Mouse (Mus musculus): ENCODE measurements around the gene Tamm41. TPM values are rescaled to one million over a fixed set of nuclear protein-coding genes. Genes with fewer than 3 reads are reported as not detected.

The Tamm41 gene
- polyA plus RNA-seq, 1 experiment from 2014 or later, result 48.5 TPM

GRCm38 (mm10) chr6:114969213-114970120 lies 68.2 kb downstream of the Tamm41 start, which contains the start of gene Vgll4:
TSS of gene Vgll4 (minus strand) at chr6:114969994.
- Histone ChIP-seq H3K27me3 (no peaks in the 10 kb centered on the region), H3K9ac (peak within 1 kb of the TSS; percentile 72), H3K27ac (peak within 1 kb of the TSS; percentile 87), H3K4me2 (peak within 1 kb of the TSS; percentile 100), H3K4me1 (peaks cover 27% of the 10 kb centered on the region), H3K36me3 (no peaks in the 10 kb centered on the region), H3K4me3 (peak within 1 kb of the TSS; percentile 77), H3K9me3 (no peaks in the 10 kb centered on the region)
- WGBS, result under 1% methylated on average over 79 of the region's 79 CpGs
- peak; percentile 32; the same call in 1 of the 2 replicates for ATAC-seq (ENCODE audit: insufficient number of reproducible peaks, low FRiP score, low TSS enrichment, low read depth)

- WGBS, result under 1% methylated on average over 74 of the region's 82 CpGs
- peaks cover 36% of the 10 kb centered on the region for H3K4me1 ChIP-seq
These were observed 69.1 kb downstream of the Tamm41 start for GRCm38 (mm10) chr6:114968361-114969212.

DNA sequence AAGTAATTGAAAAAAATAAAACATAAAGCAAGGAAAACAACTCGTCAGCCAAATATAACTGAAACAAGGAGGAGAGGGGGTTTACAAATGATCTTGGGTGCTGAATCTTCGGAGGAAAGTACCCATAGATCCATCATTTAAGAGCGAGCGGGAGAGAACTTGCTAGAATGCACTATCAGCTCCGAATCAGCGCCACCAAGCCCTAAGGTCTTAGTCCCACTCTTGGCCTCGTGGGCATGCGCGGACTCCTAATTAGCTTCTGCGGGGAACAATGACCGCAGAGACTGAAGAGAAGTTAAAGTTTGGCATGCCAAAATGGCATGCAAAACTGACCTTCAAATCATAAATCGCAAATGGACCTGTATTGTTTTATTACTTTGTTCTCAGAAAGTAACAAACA lies 70.1 kb downstream of the Tamm41 start:
- no peak overlapping the region for H3K9ac ChIP-seq
- ATAC-seq (ENCODE audit: insufficient number of reproducible peaks, low FRiP score, low TSS enrichment, low read depth), result no peak
- H3K27ac ChIP-seq, result no peak overlapping the region
- 37% methylated on average over 12 of the region's 12 CpGs for WGBS
- H3K4me3 ChIP-seq, result peak overlapping the region; percentile 77
- no peaks in the 10 kb centered on the region for H3K27me3 ChIP-seq
- H3K4me2 ChIP-seq, result peak overlapping the region; percentile 100
- H3K4me1 ChIP-seq, result peaks cover 42% of the 10 kb centered on the region
- H3K36me3 ChIP-seq, result no peaks in the 10 kb centered on the region
- H3K9me3 ChIP-seq, result no peaks in the 10 kb centered on the region

More at GRCm38 (mm10) chr6:114968361-114969212, 69.1 kb downstream of the Tamm41 start:
- Histone ChIP-seq H3K27ac (peak overlapping the region; percentile 87), H3K4me3 (peak overlapping the region; percentile 77), H3K36me3 (no peaks in the 10 kb centered on the region), H3K27me3 (no peaks in the 10 kb centered on the region), H3K9ac (peak overlapping the region; percentile 72), H3K9me3 (no peaks in the 10 kb centered on the region), H3K4me2 (peak overlapping the region; percentile 100)
- ATAC-seq (ENCODE audit: insufficient number of reproducible peaks, low FRiP score, low TSS enrichment, low read depth), result peak; percentile 82

GRCm38 (mm10) chr6:114966396-114967154 lies 71.1 kb downstream of the Tamm41 start:
- no peaks in the 10 kb centered on the region for H3K9me3 ChIP-seq
- no peak overlapping the region for H3K4me3 ChIP-seq
- no peaks in the 10 kb centered on the region for H3K27me3 ChIP-seq
- peaks cover 42% of the 10 kb centered on the region for H3K4me1 ChIP-seq
- whole genome bisulfite sequencing, result 47% methylated on average over 2 of the region's 2 CpGs
- H3K27ac ChIP-seq, result no peak overlapping the region
- no peaks in the 10 kb centered on the region for H3K36me3 ChIP-seq
- H3K4me2 ChIP-seq, result no peak overlapping the region
- ATAC-seq (ENCODE audit: insufficient number of reproducible peaks, low FRiP score, low TSS enrichment, low read depth), result no peak
- no peak overlapping the region for H3K9ac ChIP-seq

GRCm38 (mm10) chr6:114965802-114966201 lies 71.9 kb downstream of the Tamm41 start:
- 84% methylated on average over 3 of the region's 3 CpGs for WGBS
- no peak for ATAC-seq (ENCODE audit: insufficient number of reproducible peaks, low FRiP score, low TSS enrichment, low read depth)
- Histone ChIP-seq H3K4me3 (no peak overlapping the region), H3K4me1 (peaks cover 42% of the 10 kb centered on the region), H3K27me3 (no peaks in the 10 kb centered on the region), H3K27ac (no peak overlapping the region), H3K4me2 (no peak overlapping the region), H3K9me3 (no peaks in the 10 kb centered on the region), H3K9ac (no peak overlapping the region), H3K36me3 (no peaks in the 10 kb centered on the region)

DNA sequence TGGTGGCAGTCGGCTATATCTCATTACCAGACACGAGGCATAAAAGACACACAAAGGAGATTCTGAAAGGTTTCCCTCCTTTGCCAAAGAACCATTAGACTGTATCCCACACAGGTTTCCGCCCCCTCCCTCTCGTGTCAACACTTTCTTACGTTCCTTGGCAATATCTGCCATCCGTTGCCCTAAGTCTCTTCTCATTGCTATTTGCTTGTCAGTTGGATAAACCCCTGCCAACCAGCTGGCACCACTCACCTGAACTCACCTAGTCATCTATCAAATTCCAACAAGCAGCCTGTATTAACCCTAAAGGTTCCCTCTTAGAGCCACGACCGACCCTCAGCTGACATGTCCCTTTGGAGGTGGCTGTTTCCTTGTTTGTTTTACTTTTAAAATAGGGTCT lies 72.3 kb downstream of the Tamm41 start:
- Histone ChIP-seq H3K4me2 (no peak overlapping the region), H3K9ac (no peak overlapping the region), H3K4me1 (peaks cover 41% of the 10 kb centered on the region), H3K36me3 (no peaks in the 10 kb centered on the region), H3K9me3 (no peaks in the 10 kb centered on the region), H3K4me3 (no peak overlapping the region), H3K27ac (no peak overlapping the region), H3K27me3 (no peaks in the 10 kb centered on the region)
- WGBS, result 74% methylated on average over 8 of the region's 8 CpGs
- no peak for ATAC-seq (ENCODE audit: insufficient number of reproducible peaks, low FRiP score, low TSS enrichment, low read depth)

- H3K36me3 ChIP-seq, result no peaks in the 10 kb centered on the region
- ATAC-seq (ENCODE audit: insufficient number of reproducible peaks, low FRiP score, low TSS enrichment, low read depth), result no peak
- 46% methylated on average over 2 of the region's 2 CpGs for WGBS
- H3K4me2 ChIP-seq, result no peak overlapping the region
- no peaks in the 10 kb centered on the region for H3K9me3 ChIP-seq
- H3K4me1 ChIP-seq, result peaks cover 37% of the 10 kb centered on the region
- 0 out of 2 replicates have a peak overlapping the region, but pooled peaks have one; percentile 11 for H3K27ac ChIP-seq
- H3K4me3 ChIP-seq, result no peak overlapping the region
- H3K27me3 ChIP-seq, result no peaks in the 10 kb centered on the region
- no peak overlapping the region for H3K9ac ChIP-seq
These were observed 73.4 kb downstream of the Tamm41 start for GRCm38 (mm10) chr6:114964235-114964634.

- Histone ChIP-seq H3K9me3 (no peaks in the 10 kb centered on the region), H3K4me3 (no peak overlapping the region), H3K4me2 (no peak overlapping the region), H3K9ac (no peak overlapping the region), H3K4me1 (peaks cover 38% of the 10 kb centered on the region), H3K27me3 (no peaks in the 10 kb centered on the region), H3K27ac (0 out of 2 replicates have a peak overlapping the region, but pooled peaks have one; percentile 11), H3K36me3 (no peaks in the 10 kb centered on the region)
- ATAC-seq (ENCODE audit: insufficient number of reproducible peaks, low FRiP score, low TSS enrichment, low read depth), result no peak
- 56% methylated on average over 5 of the region's 5 CpGs for WGBS
These were observed 74.0 kb downstream of the Tamm41 start for GRCm38 (mm10) chr6:114963636-114964035.

DNA sequence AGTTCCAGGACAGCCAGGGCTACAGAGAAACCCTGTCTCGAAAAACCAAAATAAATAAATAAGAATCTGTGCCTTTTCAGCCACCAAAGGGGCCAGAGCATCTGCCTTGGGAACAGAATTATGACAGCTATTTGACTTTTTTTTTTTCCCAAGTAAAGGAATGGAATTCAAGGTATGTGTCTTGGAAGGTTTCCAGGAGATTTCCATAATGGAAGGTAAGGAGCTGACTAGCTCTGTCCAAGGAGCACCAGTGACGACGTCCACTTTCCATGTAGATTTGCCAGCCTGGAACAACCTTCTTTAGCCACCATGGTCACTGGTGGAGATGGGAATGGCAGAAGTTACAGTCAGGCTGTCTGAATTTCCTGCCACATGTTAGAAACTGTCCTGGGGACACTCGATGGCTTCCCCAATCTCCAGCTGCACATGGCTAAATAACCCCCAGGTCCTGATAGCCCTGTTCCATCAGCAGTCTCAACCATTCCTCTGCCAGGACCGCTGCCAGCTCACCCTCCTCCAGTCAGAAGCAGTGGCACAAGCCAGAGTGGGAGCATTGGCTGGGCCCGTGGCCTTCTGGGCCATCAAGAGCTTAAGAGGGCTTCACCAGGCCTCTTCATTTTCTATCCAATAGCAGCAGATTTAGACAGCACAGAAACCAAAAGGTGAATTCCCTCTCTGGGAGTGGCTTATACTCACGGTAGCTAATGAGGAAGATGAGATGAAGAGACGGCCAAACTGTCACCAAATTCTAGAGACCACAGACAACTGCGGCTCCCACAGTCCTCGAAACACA lies 76.2 kb downstream of the Tamm41 start:
- Histone ChIP-seq H3K9me3 (no peaks in the 10 kb centered on the region), H3K4me1 (peaks cover 39% of the 10 kb centered on the region), H3K27ac (no peak overlapping the region), H3K4me3 (no peak overlapping the region), H3K4me2 (no peak overlapping the region), H3K9ac (no peak overlapping the region), H3K27me3 (no peaks in the 10 kb centered on the region), H3K36me3 (no peaks in the 10 kb centered on the region)
- 70% methylated on average over 10 of the region's 10 CpGs for WGBS
- no peak for ATAC-seq (ENCODE audit: insufficient number of reproducible peaks, low FRiP score, low TSS enrichment, low read depth)

- Histone ChIP-seq H3K27me3 (no peaks in the 10 kb centered on the region), H3K4me1 (peaks cover 26% of the 10 kb centered on the region), H3K9me3 (no peaks in the 10 kb centered on the region), H3K27ac (no peak overlapping the region), H3K9ac (no peak overlapping the region), H3K4me3 (no peak overlapping the region), H3K36me3 (no peaks in the 10 kb centered on the region), H3K4me2 (no peak overlapping the region)
- WGBS, result 70% methylated on average over 6 of the region's 6 CpGs
- no peak for ATAC-seq (ENCODE audit: insufficient number of reproducible peaks, low FRiP score, low TSS enrichment, low read depth)
These were observed 78.7 kb downstream of the Tamm41 start for GRCm38 (mm10) chr6:114959012-114959398.
